Mouse (Mus musculus) E14TG2a.4 (cell line): ENCODE measurements around the gene Chrnb2.

Experiments
- CTCF ChIP-seq: conservative IDR thresholded peaks from 2 replicates; pipeline ENCODE4 v1.5.1; 2014; ENCODE audit warnings: low read length
- NANOG ChIP-seq: IDR thresholded peaks from 2 replicates; pipeline ENCODE4 v1.6.1; 2014; ENCODE audit warnings: borderline replicate concordance, low read length, mixed read lengths
- POU5F1 ChIP-seq: IDR thresholded peaks from 2 replicates; pipeline ENCODE4 v1.6.1; 2014; ENCODE audit warnings: low read length, borderline replicate concordance

DNA sequence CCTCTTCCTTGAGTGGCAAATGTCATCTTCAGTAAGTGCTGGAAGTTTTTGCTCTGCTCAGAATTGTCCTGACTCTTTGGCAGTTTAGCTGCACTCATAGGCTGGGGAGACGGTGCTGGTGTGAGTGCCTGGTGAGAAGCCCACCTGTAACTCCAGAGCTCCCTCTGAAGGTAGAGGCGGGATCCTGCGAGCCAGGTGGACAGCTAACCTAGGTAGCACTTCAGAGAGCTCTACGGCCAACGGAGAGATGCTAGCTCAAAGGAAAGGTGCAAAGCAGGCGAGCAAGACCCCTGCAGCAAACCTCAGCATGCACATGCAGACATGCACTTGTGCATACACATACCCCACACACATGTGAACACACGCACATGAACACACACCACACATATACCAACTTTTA is 49.6 kb upstream of the Chrnb2 start:
- TF ChIP-seq CTCF (peak; percentile 37), POU5F1 (no peak), NANOG (no peak)
